Mouse (Mus musculus) embryonic facial prominence, embryonic 14.5 days (tissue): ENCODE results near the gene Ffar3. TPM values are rescaled to one million over a fixed set of nuclear protein-coding genes. Genes with fewer than 3 reads are reported as not detected.

Experiments used
- ATAC-seq: fragments of 200-750 bp; cut with Nextera tagmentation; 2 replicates; pipeline ENCODE4 v1.8.0; 2017; ENCODE audit warnings: low read depth, moderate number of reproducible peaks, moderate TSS enrichment
- DNase-seq: peaks from one replicate; pipeline ENCODE4 v3.0.0-alpha.2; 2015; ENCODE audit warnings: low spot score
- H3K27ac ChIP-seq: fragments of 300-500 bp; sonication (generic); replicated peaks from 2 replicates; pipeline ENCODE4 v1.5.1; 2014; ENCODE audit warnings: low read depth, mild to moderate bottlenecking, low read length, moderate library complexity
- H3K27me3 ChIP-seq: fragments of 300-500 bp; sonication (generic); replicated peaks from 2 replicates; pipeline ENCODE4 v1.6.1; 2014; ENCODE audit warnings: low read length; ENCODE audit not compliant: control insufficient read depth, insufficient read depth
- H3K36me3 ChIP-seq: fragments of 300-500 bp; sonication (generic); 2 replicates; pipeline ENCODE4 v1.6.1; 2014; ENCODE audit warnings: low read length, mixed read lengths; ENCODE audit not compliant: control insufficient read depth, insufficient read depth
- H3K4me1 ChIP-seq: fragments of 300-500 bp; sonication (generic); 2 replicates; pipeline ENCODE4 v1.6.1; 2014; ENCODE audit warnings: antibody characterized with exemption, low read length; ENCODE audit not compliant: control insufficient read depth, insufficient read depth
- H3K4me2 ChIP-seq: fragments of 300-500 bp; sonication (generic); 2 replicates; pipeline ENCODE4 v1.6.1; 2014; ENCODE audit warnings: low read depth, mild to moderate bottlenecking, low read length, moderate library complexity, mixed read lengths
- H3K4me3 ChIP-seq: fragments of 300-500 bp; sonication (generic); 2 replicates; pipeline ENCODE4 v1.5.1; 2014; ENCODE audit warnings: low read depth, mild to moderate bottlenecking, low read length
- H3K9ac ChIP-seq: fragments of 300-500 bp; sonication (generic); 2 replicates; pipeline ENCODE4 v1.6.1; 2014; ENCODE audit warnings: low read depth, mild to moderate bottlenecking, low read length, moderate library complexity, mixed read lengths
- H3K9me3 ChIP-seq: fragments of 300-500 bp; sonication (generic); 2 replicates; pipeline ENCODE4 v1.6.1; 2016; ENCODE audit warnings: low read length; ENCODE audit not compliant: control insufficient read depth
- WGBS: fragments of 180-500 bp; shearing (Covaris S2); extraction: QIAGEN DNeasy Blood & Tissue Kit; methylation state at CpG from one replicate; pipeline ENCODE4 v1.1.7; 2014; 5-methylcytosine and 5-hydroxymethylcytosine counted together
- polyA plus RNA-seq: library from polyadenylated mRNA; unstranded; fragments of >200 nt; fragmentation: Nextera tagmentation; extraction: Ambion mirVana; gene quantifications from 2 replicates; pipeline ENCODE4 v1.2.1, GENCODE M21; 2014

The Ffar3 gene
- polyA plus RNA-seq, 1 experiment from 2014 or later, result not detected

DNA sequence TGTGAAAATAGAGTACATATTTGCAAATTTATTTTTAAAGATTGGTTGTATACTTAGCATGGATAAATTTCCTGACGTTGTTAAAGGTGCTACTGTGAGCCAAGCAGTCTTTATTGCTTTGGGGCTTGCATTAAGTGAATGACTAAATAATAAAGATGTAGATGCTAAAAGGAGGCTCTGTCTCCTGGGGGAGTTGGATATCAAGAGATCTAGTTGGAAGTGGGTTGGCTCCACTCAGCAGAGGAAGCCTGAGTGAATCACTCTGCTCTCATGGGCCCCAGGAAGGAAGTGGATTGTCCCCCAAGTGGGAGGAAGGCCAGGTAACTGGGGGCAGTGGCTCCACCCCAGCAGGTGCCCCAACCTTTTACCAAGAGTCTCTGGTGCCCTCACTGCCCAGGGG is 1.8 kb upstream of the Ffar3 start:
- Histone ChIP-seq H3K4me2 (no peak overlapping the region), H3K36me3 (no peaks in the 10 kb centered on the region), H3K27ac (no peak overlapping the region), H3K4me3 (no peak overlapping the region), H3K9ac (no peak overlapping the region), H3K27me3 (peaks cover 4% of the 10 kb centered on the region; the same call in 1 of the 2 replicates), H3K4me1 (no peaks in the 10 kb centered on the region), H3K9me3 (no peaks in the 10 kb centered on the region)
- WGBS, result 72% methylated on average over 1 of the region's 1 CpGs
- DNase-seq (no peak), ATAC-seq (no peak)

DNA sequence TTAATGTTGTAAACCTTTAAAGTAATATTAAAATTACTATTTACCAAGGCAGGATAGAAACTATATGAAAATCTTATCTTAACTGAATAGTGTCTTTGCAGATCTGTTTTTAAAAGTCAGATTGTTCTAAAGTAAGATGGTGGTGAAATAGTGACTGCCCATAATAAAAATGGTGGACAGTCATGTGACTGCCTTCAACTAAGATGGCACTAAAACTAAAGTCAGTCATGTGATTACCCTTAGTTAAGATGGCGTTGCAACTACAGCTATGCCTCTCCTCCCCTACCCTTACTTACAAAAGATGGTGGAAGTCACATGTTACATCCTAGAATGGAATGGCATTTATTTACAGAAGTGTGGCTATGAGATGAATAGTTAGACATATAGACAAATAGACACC is 4.6 kb downstream of the Ffar3 start:
- Histone ChIP-seq H3K27me3 (0 out of 2 replicates have a peak, but pooled peaks cover 4% of the 10 kb centered on the region), H3K4me2 (no peak overlapping the region), H3K36me3 (no peaks in the 10 kb centered on the region), H3K9ac (no peak overlapping the region), H3K9me3 (no peaks in the 10 kb centered on the region), H3K4me3 (no peak overlapping the region), H3K27ac (no peak overlapping the region), H3K4me1 (no peaks in the 10 kb centered on the region)
- 72% methylated on average over 1 of the region's 1 CpGs for WGBS
- ATAC-seq (no peak), DNase-seq (no peak)

GRCm38 (mm10) chr7:30847934-30848333 is 8.0 kb downstream of the Ffar3 start:
- Histone ChIP-seq H3K4me3 (no peak overlapping the region), H3K9ac (no peak overlapping the region), H3K4me2 (no peak overlapping the region), H3K4me1 (no peaks in the 10 kb centered on the region), H3K27ac (no peak overlapping the region), H3K27me3 (no peaks in the 10 kb centered on the region), H3K9me3 (no peaks in the 10 kb centered on the region), H3K36me3 (no peaks in the 10 kb centered on the region)
- DNase-seq (no peak), ATAC-seq (no peak)
- 78% methylated on average over 6 of the region's 6 CpGs for WGBS

GRCm38 (mm10) chr7:30847386-30847785 is 8.6 kb downstream of the Ffar3 start:
- Histone ChIP-seq H3K36me3 (no peaks in the 10 kb centered on the region), H3K27me3 (no peaks in the 10 kb centered on the region), H3K9me3 (no peaks in the 10 kb centered on the region), H3K4me2 (no peak overlapping the region), H3K9ac (no peak overlapping the region), H3K4me1 (no peaks in the 10 kb centered on the region), H3K4me3 (no peak overlapping the region), H3K27ac (no peak overlapping the region)
- no peak for DNase-seq
- WGBS, result 67% methylated on average over 5 of the region's 5 CpGs
- no peak for ATAC-seq

- no peaks in the 10 kb centered on the region for H3K4me1 ChIP-seq
- H3K27me3 ChIP-seq, result no peaks in the 10 kb centered on the region
- H3K36me3 ChIP-seq, result no peaks in the 10 kb centered on the region
- no peak overlapping the region for H3K9ac ChIP-seq
- H3K4me2 ChIP-seq, result no peak overlapping the region
- H3K27ac ChIP-seq, result no peak overlapping the region
- H3K4me3 ChIP-seq, result no peak overlapping the region
- no peaks in the 10 kb centered on the region for H3K9me3 ChIP-seq
- DNase-seq (no peak), ATAC-seq (no peak)
- 78% methylated on average over 2 of the region's 2 CpGs for WGBS
Observed at GRCm38 (mm10) chr7:30846505-30847053, 9.4 kb downstream of the Ffar3 start.

GRCm38 (mm10) chr7:30844676-30845297 is 11.2 kb downstream of the Ffar3 start:
- ATAC-seq (no peak), DNase-seq (no peak)
- Histone ChIP-seq H3K9ac (no peak overlapping the region), H3K4me2 (no peak overlapping the region), H3K36me3 (no peaks in the 10 kb centered on the region), H3K4me3 (no peak overlapping the region), H3K4me1 (no peaks in the 10 kb centered on the region), H3K27ac (no peak overlapping the region), H3K27me3 (no peaks in the 10 kb centered on the region), H3K9me3 (no peaks in the 10 kb centered on the region)
- 37% methylated on average over 7 of the region's 7 CpGs for WGBS

DNA sequence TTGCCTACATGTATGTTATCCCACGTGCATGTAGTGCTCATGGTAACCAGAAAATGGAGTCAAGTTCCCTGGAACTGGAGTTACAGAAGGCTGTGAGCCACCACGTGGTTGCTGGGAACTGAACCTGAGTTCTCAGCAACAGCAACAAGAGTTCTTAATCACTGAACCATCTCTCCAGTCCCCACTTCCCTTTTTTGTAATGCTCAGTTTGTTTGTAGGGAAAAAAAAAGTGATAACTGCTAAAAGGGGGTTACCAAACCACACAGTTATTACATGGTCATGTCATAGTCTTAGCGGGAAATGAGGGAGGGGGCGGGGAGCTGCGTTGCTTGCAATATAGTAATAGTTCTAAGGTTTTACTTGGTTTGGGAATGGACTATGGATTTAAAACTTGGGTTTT is 13.9 kb downstream of the Ffar3 start:
- no peaks in the 10 kb centered on the region for H3K9me3 ChIP-seq
- no peaks in the 10 kb centered on the region for H3K27me3 ChIP-seq
- DNase-seq, result no peak
- no peak for ATAC-seq
- 80% methylated on average over 5 of the region's 5 CpGs for WGBS
- H3K36me3 ChIP-seq, result no peaks in the 10 kb centered on the region
- H3K4me2 ChIP-seq, result no peak overlapping the region
- H3K9ac ChIP-seq, result no peak overlapping the region
- H3K27ac ChIP-seq, result no peak overlapping the region
- H3K4me1 ChIP-seq, result no peaks in the 10 kb centered on the region
- no peak overlapping the region for H3K4me3 ChIP-seq

GRCm38 (mm10) chr7:30841379-30841778 is 14.6 kb downstream of the Ffar3 start:
- no peak overlapping the region for H3K4me2 ChIP-seq
- H3K9me3 ChIP-seq, result no peaks in the 10 kb centered on the region
- no peak overlapping the region for H3K27ac ChIP-seq
- H3K4me1 ChIP-seq, result no peaks in the 10 kb centered on the region
- DNase-seq (no peak), ATAC-seq (no peak)
- WGBS, result 65% methylated on average over 4 of the region's 4 CpGs
- no peak overlapping the region for H3K4me3 ChIP-seq
- H3K36me3 ChIP-seq, result no peaks in the 10 kb centered on the region
- H3K9ac ChIP-seq, result no peak overlapping the region
- no peaks in the 10 kb centered on the region for H3K27me3 ChIP-seq

DNA sequence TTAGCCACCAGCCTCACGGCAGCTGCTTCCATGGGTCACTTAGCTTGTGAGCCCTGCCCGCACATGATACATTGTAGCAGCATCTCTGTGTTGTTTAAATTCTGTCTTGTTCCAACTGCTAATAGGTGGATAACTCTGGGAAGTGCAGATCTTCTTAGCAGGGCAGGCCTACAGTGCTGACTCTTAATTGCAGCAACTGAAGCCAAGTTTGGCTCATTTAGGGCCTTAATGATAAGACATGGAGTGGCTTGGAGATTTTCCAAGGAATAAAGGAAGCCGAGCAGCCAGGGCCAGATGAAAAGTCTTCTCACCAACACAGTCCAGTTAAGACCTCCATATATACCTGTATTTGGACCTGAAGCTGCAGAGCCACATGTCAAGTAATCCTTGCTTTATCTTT is 15.7 kb downstream of the Ffar3 start:
- Histone ChIP-seq H3K9me3 (no peaks in the 10 kb centered on the region), H3K4me1 (no peaks in the 10 kb centered on the region), H3K4me2 (no peak overlapping the region), H3K36me3 (no peaks in the 10 kb centered on the region), H3K27ac (no peak overlapping the region), H3K27me3 (no peaks in the 10 kb centered on the region), H3K9ac (no peak overlapping the region), H3K4me3 (no peak overlapping the region)
- 78% methylated on average over 3 of the region's 3 CpGs for WGBS
- ATAC-seq (no peak), DNase-seq (no peak)
